Mouse (Mus musculus) heart, postnatal 14 days (tissue): Measurements from ENCODE around the gene Snx18. TPM values are rescaled to one million over a fixed set of nuclear protein-coding genes. Genes with fewer than 3 reads are reported as not detected.

Source experiments
- total RNA-seq, 2 experiments: library from RNA; stranded (reverse); gene quantifications; 2 replicates each; pipeline ENCODE4 v1.2.3; 2021

Snx18 gene
- total RNA-seq, 2 experiments from 2014 or later, result 28.4 to 28.7 TPM

Other genes with a start within 250 kb of the Snx18 start
- gene Hspb3, start 45.1 kb upstream of the Snx18 start, total RNA-seq, result 10 to 100 TPM; 13.7 to 16.2 TPM
- 10 to 100 TPM; 11.9 to 14.7 TPM for gene Arl15, start 175.9 kb upstream of the Snx18 start, total RNA-seq